Mouse (Mus musculus) heart, postnatal 0 days (tissue): ENCODE data around the gene 4933407L21Rik.

Experiments
- CTCF ChIP-seq: IDR thresholded peaks from 2 replicates; pipeline ENCODE4 v1.5.1; 2016; ENCODE audit warnings: antibody characterized with exemption, control low read depth, low read depth
- EP300 ChIP-seq: IDR thresholded peaks from 2 replicates; pipeline ENCODE4 v1.6.1; 2016; ENCODE audit warnings: antibody characterized with exemption, low read depth

GRCm38 (mm10) chr1:85937323-85937722 is 9.0 kb downstream of the 4933407L21Rik start:
- TF ChIP-seq EP300 = no peak
- TF ChIP-seq CTCF = no peak
